Mouse (Mus musculus): ENCODE measurements around the gene Ptch2.

DNA sequence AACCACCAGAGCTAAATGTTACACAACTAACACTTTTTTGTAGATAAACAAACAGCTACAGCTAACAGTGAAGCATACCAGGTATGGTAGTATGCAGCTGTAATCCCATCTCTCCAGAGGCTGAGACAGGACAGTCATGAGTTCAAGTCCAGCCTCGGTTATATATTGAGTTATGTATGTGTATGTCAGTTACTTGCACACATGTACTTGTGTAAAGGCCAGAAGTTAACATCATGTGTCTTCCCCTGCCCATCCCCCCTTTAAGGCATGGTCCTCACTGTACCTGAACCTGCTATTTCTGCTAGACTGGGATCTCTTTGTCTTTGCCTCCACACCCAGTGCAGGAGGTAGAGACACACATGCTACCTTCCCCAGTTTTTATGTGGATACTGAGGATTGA lies 46.4 kb upstream of the Ptch2 start:
- TF ChIP-seq CTCF (IDR thresholded peaks at IDR 0.05; ENCODE audit: control insufficient read depth, insufficient read depth, insufficient read length) (no peak), MAX (IDR thresholded peaks at IDR 0.05) (no peak), USF1 (IDR thresholded peaks at IDR 0.05; ENCODE audit: low read depth) (no peak), MYOG (IDR thresholded peaks at IDR 0.05; ENCODE audit: control insufficient read depth, extremely low read depth, insufficient read length) (no peak)
